Mouse (Mus musculus) retina, embryonic 14.5 days (tissue): Measurements from ENCODE around the gene Il16.

ENCODE experiments used
- DNase-seq: peaks from one replicate; pipeline ENCODE4 v3.0.0-alpha.2; 2015; ENCODE audit warnings: low spot score

The Il16 gene

GRCm38 (mm10) chr7:83606796-83607195, 138.7 kb downstream of the Il16 start:
- no peak for DNase-seq

- no peak for DNase-seq
Measured at GRCm38 (mm10) chr7:83604180-83604944, 141.2 kb downstream of the Il16 start.

GRCm38 (mm10) chr7:83599913-83600286, 145.6 kb downstream of the Il16 start:
- peak; percentile 58 for DNase-seq

GRCm38 (mm10) chr7:83598997-83599912, 146.3 kb downstream of the Il16 start:
- no peak for DNase-seq

- no peak for DNase-seq
Measured at GRCm38 (mm10) chr7:83597063-83597462, 148.5 kb downstream of the Il16 start.

GRCm38 (mm10) chr7:83594056-83594455, 151.5 kb downstream of the Il16 start:
- no peak for DNase-seq
